Comparison of ENCODE assay signal across 17 mouse cellular contexts in the genomic region with DNA sequence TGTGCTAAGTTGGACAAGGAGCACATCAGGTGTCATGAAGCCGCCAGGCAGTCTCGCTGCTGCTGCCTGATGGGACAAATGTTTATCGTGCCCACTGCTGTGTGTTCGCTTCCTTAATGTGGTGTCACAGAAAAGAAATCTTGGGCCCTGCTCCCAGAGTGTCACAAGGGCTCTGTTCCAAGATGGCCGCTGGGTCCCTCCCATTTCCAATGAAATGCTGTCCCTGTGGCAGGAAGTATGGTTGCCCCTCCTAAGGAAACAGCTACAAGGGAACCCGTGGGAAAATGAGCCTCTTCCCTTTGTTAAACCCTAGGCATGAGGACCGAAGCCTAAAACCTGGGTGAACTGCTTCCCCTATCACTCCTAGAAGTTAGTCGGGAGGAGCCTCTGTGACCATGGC.
"Had no signal": no experiment of that assay in that cellular context is flagged by ENCODE, and none has a peak within 500 bp of the region (broad histone marks: within the 10 kb centered on the region; RNA-seq: fewer than 3 reads in every experiment).

No protein-coding gene starts in this region.

- H3K9ac ChIP-seq: limb, embryonic 12.5 days; liver, embryonic 13.5 days; liver, postnatal 0 days; midbrain, embryonic 13.5 days; neural tube, embryonic 15.5 days; stomach, embryonic 15.5 days had no signal

- H3K36me3 ChIP-seq: liver, embryonic 13.5 days; midbrain, embryonic 13.5 days; neural tube, embryonic 15.5 days; stomach, embryonic 15.5 days had no signal

- H3K4me3 ChIP-seq: limb, embryonic 12.5 days; liver, embryonic 13.5 days; midbrain, embryonic 13.5 days; myocyte; neural tube, embryonic 15.5 days; stomach, embryonic 15.5 days had no signal

- H3K27ac ChIP-seq: kidney, postnatal 0 days; limb, embryonic 12.5 days; liver, embryonic 13.5 days; midbrain, embryonic 13.5 days; neural tube, embryonic 15.5 days; stomach, embryonic 15.5 days had no signal

- DNase-seq: kidney, adult 11 months; kidney, adult 9 months; kidney, postnatal 36 days; layer of hippocampus, adult 9-11 months; layer of hippocampus, postnatal 36 days; liver; liver, embryonic 13.5 days; liver, postnatal 0 days; right cerebral cortex, postnatal 14 days; thymus, adult 2 months; thymus, postnatal 25 days had no signal

- ATAC-seq: liver, postnatal 0 days had no signal

- H3K27me3 ChIP-seq: limb, embryonic 12.5 days; liver, embryonic 13.5 days; midbrain, embryonic 13.5 days; neural tube, embryonic 15.5 days; stomach, embryonic 15.5 days had no signal

- H3K4me2 ChIP-seq: limb, embryonic 12.5 days; liver, embryonic 13.5 days; midbrain, embryonic 13.5 days; neural tube, embryonic 15.5 days; stomach, embryonic 15.5 days had no signal

- H3K9me3 ChIP-seq: limb, embryonic 12.5 days; liver, embryonic 13.5 days; midbrain, embryonic 13.5 days; neural tube, embryonic 15.5 days; stomach, embryonic 15.5 days had no signal

- H3K4me1 ChIP-seq: liver, embryonic 13.5 days; stomach, embryonic 15.5 days had no signal
